Mouse (Mus musculus): ENCODE results near the gene Rpl6. TPM values are rescaled to one million over a fixed set of nuclear protein-coding genes. Genes with fewer than 3 reads are reported as not detected.

Gene Rpl6
- polyA plus RNA-seq, 1 experiment from 2014 or later, result 343 TPM

- WGBS, result 72% methylated on average over 2 of the region's 2 CpGs
- H3K4me1 ChIP-seq, result peaks cover 63% of the 10 kb centered on the region
- H3K27me3 ChIP-seq (replicated peaks), result no peaks in the 10 kb centered on the region
- ATAC-seq (replicated peaks), result no peak
- no peak overlapping the region for H3K4me3 ChIP-seq
- no peaks in the 10 kb centered on the region for H3K9me3 ChIP-seq
- no peak overlapping the region; the same call in 1 of the 2 replicates for H3K4me2 ChIP-seq
- no peaks in the 10 kb centered on the region for H3K36me3 ChIP-seq (replicated peaks)
- peak overlapping the region; percentile 46 for H3K27ac ChIP-seq
- no peak overlapping the region for H3K9ac ChIP-seq
These were observed 19.9 kb upstream of the Rpl6 start for GRCm38 (mm10) chr5:121184375-121184774.

GRCm38 (mm10) chr5:121184945-121185551, 19.2 kb upstream of the Rpl6 start:
- no peak overlapping the region; the same call in 1 of the 2 replicates for H3K4me2 ChIP-seq
- 0 out of 2 replicates have a peak overlapping the region, but pooled peaks have one; percentile 14 for H3K9ac ChIP-seq

GRCm38 (mm10) chr5:121187580-121188001, 16.7 kb upstream of the Rpl6 start:
- no peaks in the 10 kb centered on the region for H3K36me3 ChIP-seq (replicated peaks)
- peaks cover 74% of the 10 kb centered on the region for H3K4me1 ChIP-seq
- no peak overlapping the region for H3K9ac ChIP-seq
- H3K27ac ChIP-seq, result no peak overlapping the region
- H3K4me3 ChIP-seq, result no peak overlapping the region
- 69% methylated on average over 8 of the region's 8 CpGs for WGBS
- H3K27me3 ChIP-seq (replicated peaks), result no peaks in the 10 kb centered on the region
- ATAC-seq (replicated peaks), result no peak
- H3K4me2 ChIP-seq, result no peak overlapping the region
- H3K9me3 ChIP-seq, result no peaks in the 10 kb centered on the region

More at GRCm38 (mm10) chr5:121184945-121185551, 19.2 kb upstream of the Rpl6 start:
- Histone ChIP-seq H3K4me3 (no peak overlapping the region), H3K4me1 (peaks cover 67% of the 10 kb centered on the region), H3K27me3 (replicated peaks) (no peaks in the 10 kb centered on the region), H3K9me3 (no peaks in the 10 kb centered on the region), H3K27ac (peak overlapping the region; percentile 59), H3K36me3 (replicated peaks) (no peaks in the 10 kb centered on the region)
- WGBS, result 41% methylated on average over 11 of the region's 11 CpGs
- 0 out of 2 replicates have a peak, but pooled peaks have one; percentile 27 for ATAC-seq (replicated peaks)

GRCm38 (mm10) chr5:121188265-121188664, 16.0 kb upstream of the Rpl6 start:
- WGBS, result 94% methylated on average over 9 of the region's 9 CpGs
- H3K27me3 ChIP-seq (replicated peaks), result no peaks in the 10 kb centered on the region
- no peaks in the 10 kb centered on the region for H3K36me3 ChIP-seq (replicated peaks)
- H3K9me3 ChIP-seq, result no peaks in the 10 kb centered on the region
- ATAC-seq (replicated peaks), result no peak
- H3K4me1 ChIP-seq, result peaks cover 70% of the 10 kb centered on the region
- H3K27ac ChIP-seq, result no peak overlapping the region
- no peak overlapping the region for H3K9ac ChIP-seq
- H3K4me2 ChIP-seq, result no peak overlapping the region
- H3K4me3 ChIP-seq, result no peak overlapping the region

GRCm38 (mm10) chr5:121189182-121189581, 15.1 kb upstream of the Rpl6 start:
- Histone ChIP-seq H3K4me3 (no peak overlapping the region), H3K4me2 (peak overlapping the region; percentile 12), H3K36me3 (replicated peaks) (no peaks in the 10 kb centered on the region), H3K27me3 (replicated peaks) (no peaks in the 10 kb centered on the region), H3K4me1 (peaks cover 63% of the 10 kb centered on the region), H3K9me3 (no peaks in the 10 kb centered on the region), H3K27ac (no peak overlapping the region), H3K9ac (no peak overlapping the region)
- no peak for ATAC-seq (replicated peaks)
- 71% methylated on average over 9 of the region's 9 CpGs for WGBS

GRCm38 (mm10) chr5:121190210-121190835, 14.0 kb upstream of the Rpl6 start:
- ATAC-seq (replicated peaks), result 0 out of 2 replicates have a peak, but pooled peaks have one; percentile 12
- Histone ChIP-seq H3K4me1 (peaks cover 52% of the 10 kb centered on the region), H3K4me3 (peak overlapping the region; percentile 58), H3K9me3 (no peaks in the 10 kb centered on the region), H3K4me2 (peak overlapping the region; percentile 69), H3K9ac (peak overlapping the region; percentile 88), H3K27me3 (replicated peaks) (no peaks in the 10 kb centered on the region), H3K27ac (peak overlapping the region; percentile 82), H3K36me3 (replicated peaks) (no peaks in the 10 kb centered on the region)
- WGBS, result 32% methylated on average over 21 of the region's 21 CpGs

- no peaks in the 10 kb centered on the region for H3K9me3 ChIP-seq
- 1% methylated on average over 76 of the region's 98 CpGs for WGBS
- H3K27ac ChIP-seq, result peak within 1 kb of the TSS; percentile 82
- H3K36me3 ChIP-seq (replicated peaks), result no peaks in the 10 kb centered on the region
- peak within 1 kb of the TSS; percentile 58 for H3K4me3 ChIP-seq
- peaks cover 45% of the 10 kb centered on the region for H3K4me1 ChIP-seq
- peak within 1 kb of the TSS; percentile 88 for H3K9ac ChIP-seq
- no peaks in the 10 kb centered on the region for H3K27me3 ChIP-seq (replicated peaks)
- peak; percentile 95 for ATAC-seq (replicated peaks)
- H3K4me2 ChIP-seq, result peak within 1 kb of the TSS; percentile 69
These were observed 13.3 kb upstream of the Rpl6 start, which contains the start of gene Ptpn11 for GRCm38 (mm10) chr5:121190836-121191583. Gene Ptpn11, minus strand, starts transcription at chr5:121191397.

GRCm38 (mm10) chr5:121191584-121191906, 12.7 kb upstream of the Rpl6 start:
- Histone ChIP-seq H3K9me3 (no peaks in the 10 kb centered on the region), H3K9ac (peak overlapping the region; percentile 88), H3K4me2 (peak overlapping the region; percentile 51), H3K27me3 (replicated peaks) (no peaks in the 10 kb centered on the region), H3K4me1 (peaks cover 42% of the 10 kb centered on the region), H3K36me3 (replicated peaks) (no peaks in the 10 kb centered on the region), H3K4me3 (peak overlapping the region; percentile 58), H3K27ac (peak overlapping the region; percentile 82)
- WGBS, result 12% methylated on average over 17 of the region's 17 CpGs
- peak; percentile 65 for ATAC-seq (replicated peaks)

- no peak overlapping the region for H3K4me2 ChIP-seq
- ATAC-seq (replicated peaks), result no peak
- H3K9me3 ChIP-seq, result no peaks in the 10 kb centered on the region
- H3K27ac ChIP-seq, result no peak overlapping the region
- no peak overlapping the region for H3K4me3 ChIP-seq
- WGBS, result 15% methylated on average over 1 of the region's 1 CpGs
- H3K27me3 ChIP-seq (replicated peaks), result no peaks in the 10 kb centered on the region; the same call in 1 of the 2 replicates
- H3K36me3 ChIP-seq (replicated peaks), result no peaks in the 10 kb centered on the region
- peaks cover 17% of the 10 kb centered on the region for H3K4me1 ChIP-seq
- no peak overlapping the region for H3K9ac ChIP-seq
These were observed 10.1 kb upstream of the Rpl6 start for GRCm38 (mm10) chr5:121194173-121194572.

- 45% methylated on average over 5 of the region's 5 CpGs for WGBS
- ATAC-seq (replicated peaks), result no peak
These were observed 7.5 kb upstream of the Rpl6 start for GRCm38 (mm10) chr5:121196764-121197163.

GRCm38 (mm10) chr5:121197337-121197736, 6.9 kb upstream of the Rpl6 start:
- Histone ChIP-seq H3K9ac (no peak overlapping the region), H3K4me3 (no peak overlapping the region), H3K9me3 (no peaks in the 10 kb centered on the region), H3K4me2 (no peak overlapping the region), H3K36me3 (replicated peaks) (no peaks in the 10 kb centered on the region), H3K27me3 (replicated peaks) (no peaks in the 10 kb centered on the region; the same call in 1 of the 2 replicates), H3K4me1 (no peaks in the 10 kb centered on the region), H3K27ac (no peak overlapping the region)
- ATAC-seq (replicated peaks), result no peak
- 82% methylated on average over 2 of the region's 2 CpGs for WGBS

More at GRCm38 (mm10) chr5:121196764-121197163, 7.5 kb upstream of the Rpl6 start:
- no peak overlapping the region for H3K4me2 ChIP-seq
- H3K4me1 ChIP-seq, result 0 out of 2 replicates have a peak, but pooled peaks cover 2% of the 10 kb centered on the region
- H3K27me3 ChIP-seq (replicated peaks), result no peaks in the 10 kb centered on the region; the same call in 1 of the 2 replicates
- H3K36me3 ChIP-seq (replicated peaks), result no peaks in the 10 kb centered on the region
- no peaks in the 10 kb centered on the region for H3K9me3 ChIP-seq
- H3K4me3 ChIP-seq, result no peak overlapping the region
- H3K9ac ChIP-seq, result no peak overlapping the region
- H3K27ac ChIP-seq, result no peak overlapping the region

GRCm38 (mm10) chr5:121198376-121198775, 5.9 kb upstream of the Rpl6 start:
- no peak for ATAC-seq (replicated peaks)
- Histone ChIP-seq H3K4me3 (no peak overlapping the region), H3K36me3 (replicated peaks) (no peaks in the 10 kb centered on the region), H3K4me2 (no peak overlapping the region), H3K9ac (no peak overlapping the region), H3K27me3 (replicated peaks) (no peaks in the 10 kb centered on the region; the same call in 1 of the 2 replicates), H3K9me3 (no peaks in the 10 kb centered on the region), H3K27ac (no peak overlapping the region), H3K4me1 (no peaks in the 10 kb centered on the region)
- WGBS, result 87% methylated on average over 5 of the region's 5 CpGs

Data from midbrain, embryonic 15.5 days (tissue).